Mouse (Mus musculus): ENCODE data around the gene Gapdhs. TPM values are rescaled to one million over a fixed set of nuclear protein-coding genes. Genes with fewer than 3 reads are reported as not detected.
"Not testable (repeated sequence)": the region's sequence is repeated elsewhere in the genome, so short reads cannot be mapped to it uniquely, and the experiment has no call there.

Gapdhs gene
- 0.51 TPM in 1 of 2 replicates, not detected in the other for polyA plus RNA-seq (2014; fragmentation: Nextera tagmentation; extraction: Ambion mirVana)

DNA sequence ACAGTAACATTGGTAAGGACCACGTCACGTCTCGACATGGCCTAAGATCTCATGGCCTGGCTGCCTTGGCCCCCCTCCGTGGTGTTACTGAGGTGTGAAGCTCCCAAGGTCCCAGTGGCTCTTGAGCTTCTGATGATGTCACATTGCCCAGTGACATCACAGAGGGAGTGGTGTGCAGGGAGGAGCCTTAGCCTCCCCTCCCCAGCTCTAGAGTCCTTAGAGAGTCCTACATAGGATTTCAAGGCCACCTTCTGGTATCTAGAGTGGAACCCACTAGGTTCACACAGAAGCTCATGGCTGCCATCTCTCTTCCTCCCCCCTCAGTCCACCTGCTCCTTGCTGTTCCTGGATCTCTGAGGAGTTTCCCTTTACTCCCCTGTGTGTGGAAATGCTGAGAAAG, at the start of gene Gapdhs:
Gene Gapdhs (minus strand): TSS at position 65 of the 400 bp plus-strand sequence.
- ATAC-seq (replicated peaks; ENCODE audit: low FRiP score, low TSS enrichment, low read depth) = not testable (repeated sequence)
- 100% methylated on average over 1 of the region's 4 CpGs for WGBS

DNA sequence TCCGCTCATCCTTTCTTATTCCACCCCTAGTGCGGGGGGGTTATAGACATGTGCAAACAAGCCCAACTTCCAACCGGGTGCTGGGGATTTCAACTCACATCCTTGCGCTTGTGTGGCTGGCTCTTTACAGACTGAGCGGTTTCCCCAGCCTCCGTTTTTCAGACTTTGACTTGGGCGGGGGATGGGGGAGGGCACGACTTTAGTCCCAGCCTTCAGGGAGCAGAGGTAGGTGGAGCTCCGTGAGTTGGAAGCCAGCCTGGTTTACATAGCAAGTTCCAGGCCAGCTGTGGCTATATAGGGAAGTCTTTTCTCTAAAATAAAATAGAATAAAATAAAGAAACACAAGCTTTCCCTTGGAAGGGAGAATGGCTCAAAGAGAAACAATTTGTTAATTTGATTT, 48.4 kb upstream of the Gapdhs start:
- no peak overlapping the region for H3K27ac ChIP-seq (ENCODE audit: low read depth)
- no peaks in the 10 kb centered on the region for H3K4me1 ChIP-seq (replicated peaks; ENCODE audit: control insufficient read depth, insufficient read depth, low read length)
- no peak overlapping the region for H3K4me3 ChIP-seq (ENCODE audit: low read depth, low read length)
- H3K36me3 ChIP-seq (ENCODE audit: control insufficient read depth, insufficient read depth, low read length) = no peaks in the 10 kb centered on the region
- no peaks in the 10 kb centered on the region for H3K27me3 ChIP-seq (replicated peaks; ENCODE audit: control insufficient read depth, insufficient read depth, low read length)
- no peaks in the 10 kb centered on the region for H3K9me3 ChIP-seq (ENCODE audit: control insufficient read depth, low read length)
- WGBS = 19% methylated on average over 9 of the region's 9 CpGs
- ATAC-seq (replicated peaks; ENCODE audit: low FRiP score, low TSS enrichment, low read depth) = 0 out of 2 replicates have a peak, but pooled peaks have one; percentile 19
- H3K4me2 ChIP-seq (ENCODE audit: low read length) = no peak overlapping the region
- no peak for DNase-seq (ENCODE audit: low spot score)
- H3K9ac ChIP-seq (ENCODE audit: low read length) = no peak overlapping the region

More for the DNA sequence above, at the start of gene Gapdhs:
- not testable (repeated sequence) for H3K4me3 ChIP-seq (ENCODE audit: low read depth, low read length); H3K9me3 ChIP-seq (ENCODE audit: control insufficient read depth, low read length); DNase-seq (ENCODE audit: low spot score); H3K4me1 ChIP-seq (replicated peaks; ENCODE audit: control insufficient read depth, insufficient read depth, low read length); H3K36me3 ChIP-seq (ENCODE audit: control insufficient read depth, insufficient read depth, low read length); H3K4me2 ChIP-seq (ENCODE audit: low read length); H3K27ac ChIP-seq (ENCODE audit: low read depth); H3K27me3 ChIP-seq (replicated peaks; ENCODE audit: control insufficient read depth, insufficient read depth, low read length); H3K9ac ChIP-seq (ENCODE audit: low read length)

DNA sequence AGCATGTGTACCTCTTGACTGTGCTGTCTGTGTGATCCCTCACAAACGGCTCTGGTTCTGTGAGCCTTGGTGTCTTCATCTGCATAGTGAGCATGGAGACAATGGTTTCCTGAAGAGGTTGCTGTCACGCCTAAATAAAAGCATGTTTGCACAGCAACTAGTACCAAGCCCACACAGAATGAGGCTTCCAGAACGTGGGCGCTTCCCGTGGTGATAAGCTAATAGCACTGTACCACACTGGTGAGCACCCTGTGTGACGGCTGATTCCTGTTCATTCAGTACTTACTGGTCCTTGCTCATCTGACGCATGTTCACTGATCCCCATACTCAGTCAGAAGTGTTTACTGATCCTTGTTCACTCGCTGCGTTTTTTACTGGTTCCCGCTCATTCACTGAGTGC, 46.7 kb upstream of the Gapdhs start:
- Histone ChIP-seq H3K4me2 (ENCODE audit: low read length) (no peak overlapping the region), H3K27ac (ENCODE audit: low read depth) (no peak overlapping the region), H3K36me3 (ENCODE audit: control insufficient read depth, insufficient read depth, low read length) (no peaks in the 10 kb centered on the region), H3K9ac (ENCODE audit: low read length) (no peak overlapping the region), H3K4me3 (ENCODE audit: low read depth, low read length) (no peak overlapping the region), H3K9me3 (ENCODE audit: control insufficient read depth, low read length) (no peaks in the 10 kb centered on the region), H3K27me3 (replicated peaks; ENCODE audit: control insufficient read depth, insufficient read depth, low read length) (no peaks in the 10 kb centered on the region), H3K4me1 (replicated peaks; ENCODE audit: control insufficient read depth, insufficient read depth, low read length) (no peaks in the 10 kb centered on the region)
- WGBS = 77% methylated on average over 10 of the region's 10 CpGs
- ATAC-seq (replicated peaks; ENCODE audit: low FRiP score, low TSS enrichment, low read depth) (no peak), DNase-seq (ENCODE audit: low spot score) (no peak)

DNA sequence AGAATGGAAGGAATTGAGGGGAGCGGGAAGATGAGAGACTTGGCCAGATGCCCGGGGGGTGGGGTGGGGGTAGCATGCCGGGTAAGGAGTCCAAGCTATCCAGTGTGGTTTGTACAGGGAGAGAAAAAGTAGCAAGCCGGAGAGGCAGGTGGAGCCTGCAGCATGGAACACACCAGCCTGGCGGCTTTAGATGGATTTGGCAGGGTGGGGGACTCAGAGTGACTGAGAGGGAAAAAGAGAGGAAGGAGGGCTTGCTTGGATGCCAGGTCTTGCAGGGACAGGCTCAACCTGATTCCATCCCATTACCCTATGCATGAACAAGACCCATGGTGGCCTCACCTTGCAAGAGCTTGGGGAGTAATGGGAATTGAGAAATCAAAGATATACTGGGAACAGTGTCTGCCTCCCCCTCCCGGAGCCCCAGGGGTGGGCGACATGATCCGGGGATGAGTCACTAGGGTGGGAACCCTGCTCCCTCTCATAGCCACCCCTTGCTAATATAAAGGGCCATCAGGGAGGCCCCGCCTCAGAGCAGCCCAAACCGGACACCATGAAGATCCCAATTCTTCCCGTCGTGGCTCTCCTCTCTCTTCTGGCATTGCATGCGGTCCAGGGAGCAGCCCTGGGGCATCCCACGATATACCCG, 44.0 kb upstream of the Gapdhs start, which contains the start of gene Krtdap:
Gene Krtdap (plus strand): TSS at position 520 of the 646 bp plus-strand sequence.
- Histone ChIP-seq H3K27me3 (replicated peaks; ENCODE audit: control insufficient read depth, insufficient read depth, low read length) (no peaks in the 10 kb centered on the region), H3K27ac (ENCODE audit: low read depth) (no peak within 1 kb of the TSS), H3K9ac (ENCODE audit: low read length) (no peak within 1 kb of the TSS)

DNA sequence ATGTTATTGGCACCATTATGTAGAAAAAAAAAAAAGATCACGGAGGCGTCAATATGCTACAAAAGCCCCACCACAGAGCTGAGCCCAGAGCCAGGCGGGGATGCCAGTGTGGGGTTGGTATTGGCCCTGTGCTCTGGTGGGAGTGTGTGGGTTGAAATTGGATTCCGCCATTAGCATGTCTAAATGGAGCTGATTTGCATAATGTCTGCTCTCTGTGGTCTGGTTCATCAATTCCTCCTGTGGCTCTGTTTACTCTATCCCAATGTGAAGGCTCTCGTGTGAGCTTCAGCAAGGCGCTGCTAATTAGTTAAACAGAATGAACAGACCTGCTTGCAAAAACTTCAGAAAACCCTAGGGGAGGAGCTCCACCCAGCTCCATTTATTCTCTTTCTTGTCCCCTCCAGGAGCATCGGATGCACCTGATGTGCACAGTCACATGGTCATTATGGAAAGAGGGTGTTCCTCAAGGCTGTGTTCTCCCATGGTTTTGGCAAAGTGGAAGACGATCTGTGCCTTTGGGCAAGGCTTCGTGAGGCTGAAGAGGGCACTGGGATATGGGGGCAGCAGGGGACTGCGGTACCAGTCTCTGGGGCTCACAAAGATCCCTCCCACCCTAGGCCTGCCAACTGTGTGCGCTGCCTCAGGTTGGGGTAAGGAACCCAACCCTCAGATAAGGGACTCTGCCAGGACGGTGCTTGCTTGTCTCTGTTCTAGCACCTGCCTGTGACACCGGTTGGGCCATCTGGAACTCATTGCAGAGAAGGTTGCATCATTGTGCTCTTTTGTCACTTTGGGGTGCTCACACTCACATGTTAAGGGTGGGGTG, 42.5 kb upstream of the Gapdhs start:
- Histone ChIP-seq H3K4me2 (ENCODE audit: low read length) (no peak overlapping the region), H3K9ac (ENCODE audit: low read length) (no peak overlapping the region), H3K4me1 (replicated peaks; ENCODE audit: control insufficient read depth, insufficient read depth, low read length) (no peaks in the 10 kb centered on the region), H3K27me3 (replicated peaks; ENCODE audit: control insufficient read depth, insufficient read depth, low read length) (no peaks in the 10 kb centered on the region), H3K4me3 (ENCODE audit: low read depth, low read length) (no peak overlapping the region), H3K9me3 (ENCODE audit: control insufficient read depth, low read length) (no peaks in the 10 kb centered on the region), H3K36me3 (ENCODE audit: control insufficient read depth, insufficient read depth, low read length) (no peaks in the 10 kb centered on the region), H3K27ac (ENCODE audit: low read depth) (no peak overlapping the region)
- ATAC-seq (replicated peaks; ENCODE audit: low FRiP score, low TSS enrichment, low read depth) (no peak), DNase-seq (ENCODE audit: low spot score) (no peak)
- WGBS = 67% methylated on average over 13 of the region's 13 CpGs

More for the DNA sequence above, 44.0 kb upstream of the Gapdhs start, which contains the start of gene Krtdap:
- DNase-seq (ENCODE audit: low spot score) = no peak
- no peak within 1 kb of the TSS for H3K4me3 ChIP-seq (ENCODE audit: low read depth, low read length)
- ATAC-seq (replicated peaks; ENCODE audit: low FRiP score, low TSS enrichment, low read depth) = no peak
- no peaks in the 10 kb centered on the region for H3K4me1 ChIP-seq (replicated peaks; ENCODE audit: control insufficient read depth, insufficient read depth, low read length)
- WGBS = 45% methylated on average over 15 of the region's 15 CpGs
- no peaks in the 10 kb centered on the region for H3K36me3 ChIP-seq (ENCODE audit: control insufficient read depth, insufficient read depth, low read length)
- H3K4me2 ChIP-seq (ENCODE audit: low read length) = no peak within 1 kb of the TSS
- no peaks in the 10 kb centered on the region for H3K9me3 ChIP-seq (ENCODE audit: control insufficient read depth, low read length)

DNA sequence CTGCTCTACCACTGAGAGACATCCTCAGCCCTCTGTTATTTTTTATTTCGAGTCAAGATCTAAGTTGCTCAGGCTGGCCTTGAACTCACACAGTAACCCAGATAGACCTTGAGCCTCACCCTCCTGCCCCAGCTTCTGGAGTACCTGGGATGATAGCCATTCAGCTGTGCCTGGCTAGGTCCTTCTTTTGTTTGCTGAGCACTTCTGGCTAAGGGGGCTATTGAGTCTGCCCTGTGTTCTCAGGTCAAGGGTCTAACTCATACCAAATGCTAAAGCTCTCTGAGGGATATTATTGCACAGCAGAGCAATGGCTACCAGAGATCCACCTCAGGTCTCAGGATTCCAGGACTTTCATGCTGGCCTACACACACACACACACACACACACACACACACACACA, 41.7 kb upstream of the Gapdhs start:
- H3K4me2 ChIP-seq (ENCODE audit: low read length) = no peak overlapping the region
- 57% methylated on average over 1 of the region's 1 CpGs for WGBS
- no peak for ATAC-seq (replicated peaks; ENCODE audit: low FRiP score, low TSS enrichment, low read depth)
- H3K36me3 ChIP-seq (ENCODE audit: control insufficient read depth, insufficient read depth, low read length) = no peaks in the 10 kb centered on the region
- H3K9me3 ChIP-seq (ENCODE audit: control insufficient read depth, low read length) = no peaks in the 10 kb centered on the region
- H3K27me3 ChIP-seq (replicated peaks; ENCODE audit: control insufficient read depth, insufficient read depth, low read length) = no peaks in the 10 kb centered on the region
- no peaks in the 10 kb centered on the region for H3K4me1 ChIP-seq (replicated peaks; ENCODE audit: control insufficient read depth, insufficient read depth, low read length)
- no peak overlapping the region for H3K9ac ChIP-seq (ENCODE audit: low read length)
- H3K4me3 ChIP-seq (ENCODE audit: low read depth, low read length) = no peak overlapping the region
- DNase-seq (ENCODE audit: low spot score) = no peak
- no peak overlapping the region for H3K27ac ChIP-seq (ENCODE audit: low read depth)

DNA sequence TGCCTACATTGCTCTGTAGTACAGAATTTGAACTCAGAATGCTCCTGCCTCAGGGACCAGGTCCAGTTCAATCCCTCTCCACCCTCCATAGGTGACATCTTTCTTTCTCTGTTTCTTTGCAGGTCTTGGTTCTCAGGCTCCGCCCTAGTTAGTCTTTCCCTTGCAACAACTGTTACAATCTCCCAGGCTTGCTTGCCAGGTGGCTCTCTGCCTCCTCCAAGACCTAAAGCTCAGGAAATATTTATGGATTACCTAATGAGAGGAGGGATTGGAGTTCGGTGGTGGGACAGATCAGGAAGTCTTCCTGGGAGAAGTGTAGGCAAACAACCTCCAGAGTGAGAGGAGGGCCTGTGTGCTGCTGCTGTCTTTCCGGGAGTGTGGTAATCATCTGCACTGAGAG, 39.2 kb upstream of the Gapdhs start:
- H3K9ac ChIP-seq (ENCODE audit: low read length) = no peak overlapping the region
- ATAC-seq (replicated peaks; ENCODE audit: low FRiP score, low TSS enrichment, low read depth) = no peak
- no peak overlapping the region for H3K4me3 ChIP-seq (ENCODE audit: low read depth, low read length)
- H3K27me3 ChIP-seq (replicated peaks; ENCODE audit: control insufficient read depth, insufficient read depth, low read length) = no peaks in the 10 kb centered on the region
- no peaks in the 10 kb centered on the region for H3K9me3 ChIP-seq (ENCODE audit: control insufficient read depth, low read length)
- no peak overlapping the region for H3K27ac ChIP-seq (ENCODE audit: low read depth)
- DNase-seq (ENCODE audit: low spot score) = no peak
- H3K4me2 ChIP-seq (ENCODE audit: low read length) = no peak overlapping the region
- no peaks in the 10 kb centered on the region for H3K4me1 ChIP-seq (replicated peaks; ENCODE audit: control insufficient read depth, insufficient read depth, low read length)
- H3K36me3 ChIP-seq (ENCODE audit: control insufficient read depth, insufficient read depth, low read length) = no peaks in the 10 kb centered on the region
- WGBS = 65% methylated on average over 3 of the region's 3 CpGs

DNA sequence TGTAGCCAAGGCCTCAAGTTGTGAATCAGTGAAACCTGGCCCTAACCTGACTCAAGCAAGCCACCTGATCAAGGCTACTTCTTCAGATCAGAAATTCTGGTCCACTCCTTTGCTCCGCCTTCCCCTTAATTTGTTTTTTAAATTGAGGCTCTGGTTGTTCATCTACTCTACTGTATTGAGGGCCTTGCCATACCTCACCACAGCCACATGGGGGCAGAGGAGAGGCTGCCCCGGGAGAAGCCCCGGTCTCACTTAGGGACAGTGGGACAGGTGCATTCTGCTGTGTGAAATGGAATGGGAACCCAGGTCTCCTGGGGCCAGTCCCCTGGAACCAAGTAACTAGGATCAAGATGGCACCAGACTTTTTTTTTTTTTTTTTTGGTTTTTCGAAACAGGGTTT, 38.3 kb upstream of the Gapdhs start:
- Histone ChIP-seq H3K4me1 (replicated peaks; ENCODE audit: control insufficient read depth, insufficient read depth, low read length) (no peaks in the 10 kb centered on the region), H3K4me3 (ENCODE audit: low read depth, low read length) (no peak overlapping the region), H3K9ac (ENCODE audit: low read length) (no peak overlapping the region), H3K4me2 (ENCODE audit: low read length) (no peak overlapping the region), H3K9me3 (ENCODE audit: control insufficient read depth, low read length) (no peaks in the 10 kb centered on the region), H3K27ac (ENCODE audit: low read depth) (no peak overlapping the region), H3K27me3 (replicated peaks; ENCODE audit: control insufficient read depth, insufficient read depth, low read length) (no peaks in the 10 kb centered on the region), H3K36me3 (ENCODE audit: control insufficient read depth, insufficient read depth, low read length) (no peaks in the 10 kb centered on the region)
- 70% methylated on average over 4 of the region's 4 CpGs for WGBS
- no peak for ATAC-seq (replicated peaks; ENCODE audit: low FRiP score, low TSS enrichment, low read depth)
- no peak for DNase-seq (ENCODE audit: low spot score)

Data from intestine, embryonic 14.5 days (tissue).